Mouse (Mus musculus): Measurements from ENCODE around the gene Sh3bgrl2. TPM values are rescaled to one million over a fixed set of nuclear protein-coding genes. Genes with fewer than 3 reads are reported as not detected.

The Sh3bgrl2 gene
- polyA plus RNA-seq, 1 experiment: 8.6 TPM

DNA sequence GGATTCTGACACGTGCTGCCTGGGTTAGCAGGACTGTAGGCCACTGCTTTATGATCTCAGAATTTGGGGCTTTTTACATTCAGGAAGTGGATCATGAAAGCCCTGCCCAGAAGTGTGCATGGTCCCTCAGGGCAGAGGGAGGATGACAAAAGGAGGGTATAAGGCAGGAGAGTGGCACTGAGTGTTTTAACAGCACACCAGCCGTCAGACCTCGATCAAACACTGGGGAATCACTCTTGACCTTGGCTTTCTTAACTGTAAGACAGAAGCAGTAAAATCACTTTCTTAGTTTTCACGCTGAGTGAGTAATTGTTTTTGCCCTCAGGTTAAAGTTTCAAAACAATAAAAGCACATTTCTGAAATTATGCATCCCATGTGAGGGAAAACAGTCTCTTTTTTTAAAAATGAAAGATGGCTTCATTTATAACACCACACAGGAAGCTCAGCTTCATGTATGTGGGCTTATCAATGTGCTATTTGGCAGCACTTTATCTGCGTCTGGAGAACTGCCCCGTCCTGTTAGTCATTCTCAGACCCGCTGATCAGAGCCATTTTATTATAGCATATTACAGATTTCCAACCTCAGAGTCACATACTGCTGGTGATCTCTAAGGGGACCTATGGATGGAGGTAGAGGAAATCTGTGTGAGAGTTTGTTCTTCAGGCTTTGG lies 28.0 kb downstream of the Sh3bgrl2 start:
- TF ChIP-seq CTCF (IDR thresholded peaks at IDR 0.05; ENCODE audit: borderline replicate concordance, extremely low read depth, insufficient read depth, insufficient read length) (no peak), POLR2A (IDR thresholded peaks at IDR 0.05; ENCODE audit: borderline replicate concordance, extremely low read depth, insufficient read depth, insufficient read length, poor library complexity, severe bottlenecking) (no peak)
- DNase-seq (ENCODE audit: low read depth): no peak

DNA sequence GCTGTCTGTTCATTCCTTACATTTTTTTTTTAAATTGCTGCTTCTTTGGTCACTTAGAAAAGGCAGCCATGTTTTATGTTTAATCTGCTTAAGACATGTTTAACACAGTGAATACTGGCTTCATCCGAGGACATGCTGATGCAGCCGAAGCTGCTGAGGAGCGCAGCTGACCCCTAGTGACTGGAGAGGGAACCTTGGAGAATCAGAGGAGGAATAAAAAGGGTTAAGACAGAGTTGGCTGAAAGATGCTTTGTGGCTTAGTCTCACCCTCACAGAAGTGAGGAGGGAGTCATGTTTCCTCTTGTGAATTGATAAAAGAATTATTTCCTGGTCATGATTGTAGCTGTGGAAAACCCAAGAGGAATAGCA lies 28.5 kb downstream of the Sh3bgrl2 start:
- DNase-seq (ENCODE audit: low read depth): peak; percentile 88
- TF ChIP-seq CTCF (IDR thresholded peaks at IDR 0.05; ENCODE audit: borderline replicate concordance, extremely low read depth, insufficient read depth, insufficient read length): peak; percentile 76
- TF ChIP-seq POLR2A (IDR thresholded peaks at IDR 0.05; ENCODE audit: borderline replicate concordance, extremely low read depth, insufficient read depth, insufficient read length, poor library complexity, severe bottlenecking): no peak

DNA sequence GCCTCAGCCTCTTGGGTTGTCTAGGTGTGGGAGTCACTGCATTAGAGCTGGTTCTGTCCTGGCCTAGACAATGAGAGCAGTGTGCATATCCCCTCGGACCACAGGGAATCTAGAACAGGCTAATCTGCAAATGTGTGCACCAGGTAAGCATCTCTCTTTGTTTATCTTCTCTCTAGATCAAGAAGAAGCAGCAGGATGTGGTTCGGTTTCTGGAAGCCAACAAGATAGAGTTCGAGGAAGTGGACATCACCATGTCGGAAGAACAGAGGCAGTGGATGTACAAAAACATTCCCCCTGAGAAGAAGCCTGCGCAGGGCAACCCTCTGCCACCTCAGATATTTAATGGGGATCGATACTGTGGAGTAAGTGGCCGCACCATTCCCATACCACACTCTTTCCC lies 29.1 kb downstream of the Sh3bgrl2 start:
- DNase-seq (ENCODE audit: low read depth): no peak
- TF ChIP-seq POLR2A (IDR thresholded peaks at IDR 0.05; ENCODE audit: borderline replicate concordance, extremely low read depth, insufficient read depth, insufficient read length, poor library complexity, severe bottlenecking) (no peak), CTCF (IDR thresholded peaks at IDR 0.05; ENCODE audit: borderline replicate concordance, extremely low read depth, insufficient read depth, insufficient read length) (no peak)

DNA sequence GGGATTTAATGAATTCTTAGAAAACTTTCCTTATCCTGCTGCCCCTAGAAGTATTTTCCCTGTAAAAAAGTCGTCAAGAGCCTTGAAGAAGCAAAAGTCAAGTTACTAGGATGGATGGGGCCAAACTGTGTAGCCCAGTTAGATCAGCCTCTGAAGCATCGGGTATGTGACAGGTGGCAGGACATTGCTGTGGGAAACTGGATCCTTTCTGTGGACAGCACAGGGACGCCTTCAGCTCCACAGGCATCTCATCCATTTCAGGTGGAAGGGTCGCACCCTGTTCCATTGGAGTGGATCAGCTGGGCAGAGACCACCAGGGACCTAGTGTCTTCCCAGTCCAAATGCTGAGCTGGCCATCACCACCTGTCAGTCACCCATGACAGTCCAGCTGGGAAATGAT lies 30.9 kb downstream of the Sh3bgrl2 start:
- DNase-seq (ENCODE audit: low read depth): no peak
- TF ChIP-seq CTCF (IDR thresholded peaks at IDR 0.05; ENCODE audit: borderline replicate concordance, extremely low read depth, insufficient read depth, insufficient read length): no peak
- no peak for TF ChIP-seq POLR2A (IDR thresholded peaks at IDR 0.05; ENCODE audit: borderline replicate concordance, extremely low read depth, insufficient read depth, insufficient read length, poor library complexity, severe bottlenecking)

DNA sequence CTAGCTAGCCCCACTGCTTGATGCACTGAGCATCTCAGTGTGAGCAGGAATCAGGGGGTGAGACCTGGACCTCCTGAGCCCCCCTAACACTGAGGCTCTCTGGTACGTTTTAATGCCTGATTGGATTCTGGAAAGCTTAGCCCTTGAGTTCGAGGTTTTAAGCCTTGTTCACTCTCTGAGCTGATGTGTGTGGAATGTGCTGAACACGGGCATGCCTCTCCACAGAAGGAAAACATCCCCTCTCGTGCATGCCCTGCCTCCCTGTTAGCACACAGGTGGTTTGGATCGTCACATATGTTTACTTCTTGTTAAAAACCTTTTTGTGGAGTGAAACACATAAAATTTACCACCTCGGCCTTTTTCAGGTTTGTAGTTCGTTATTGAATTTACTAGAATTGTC lies 34.6 kb downstream of the Sh3bgrl2 start:
- TF ChIP-seq POLR2A (IDR thresholded peaks at IDR 0.05; ENCODE audit: borderline replicate concordance, extremely low read depth, insufficient read depth, insufficient read length, poor library complexity, severe bottlenecking) (no peak), CTCF (IDR thresholded peaks at IDR 0.05; ENCODE audit: borderline replicate concordance, extremely low read depth, insufficient read depth, insufficient read length) (no peak)
- no peak for DNase-seq (ENCODE audit: low read depth)

DNA sequence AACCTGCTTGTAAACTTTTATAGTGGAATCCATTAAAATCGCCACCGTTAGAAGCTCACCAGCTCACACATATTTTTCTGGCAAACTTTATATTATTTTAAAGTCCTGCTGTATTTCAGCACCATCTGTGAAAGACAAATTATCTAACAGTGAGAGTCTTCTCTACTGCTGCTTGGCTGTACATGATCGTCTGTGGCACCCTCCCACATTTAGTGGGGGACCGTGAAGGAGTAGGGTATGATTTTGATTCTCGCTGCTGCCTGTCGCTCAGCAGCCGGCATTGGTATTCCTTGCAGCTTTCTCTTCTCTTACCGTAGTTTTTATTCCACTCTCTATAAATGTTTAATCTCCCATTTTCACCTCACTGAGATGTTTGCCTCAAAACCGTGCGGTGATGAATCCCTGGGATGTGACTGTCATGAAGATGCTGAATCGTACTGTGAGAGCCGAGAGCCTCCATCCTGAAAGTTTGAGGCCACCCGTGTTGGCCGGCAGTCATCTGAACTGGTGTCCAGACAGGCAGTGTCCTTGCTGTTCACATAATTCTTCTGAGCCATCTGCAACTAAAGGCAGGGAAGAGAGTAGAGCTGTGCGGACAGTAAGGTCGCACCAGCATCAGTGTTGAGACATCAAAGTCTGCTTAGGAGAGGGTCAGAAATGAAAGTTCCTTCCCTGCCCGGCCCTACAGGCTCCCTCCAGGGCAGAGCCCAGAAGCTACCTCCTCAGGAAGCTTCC lies 38.4 kb downstream of the Sh3bgrl2 start:
- TF ChIP-seq POLR2A (IDR thresholded peaks at IDR 0.05; ENCODE audit: borderline replicate concordance, extremely low read depth, insufficient read depth, insufficient read length, poor library complexity, severe bottlenecking): no peak
- TF ChIP-seq CTCF (IDR thresholded peaks at IDR 0.05; ENCODE audit: borderline replicate concordance, extremely low read depth, insufficient read depth, insufficient read length): no peak
- DNase-seq (ENCODE audit: low read depth): no peak

DNA sequence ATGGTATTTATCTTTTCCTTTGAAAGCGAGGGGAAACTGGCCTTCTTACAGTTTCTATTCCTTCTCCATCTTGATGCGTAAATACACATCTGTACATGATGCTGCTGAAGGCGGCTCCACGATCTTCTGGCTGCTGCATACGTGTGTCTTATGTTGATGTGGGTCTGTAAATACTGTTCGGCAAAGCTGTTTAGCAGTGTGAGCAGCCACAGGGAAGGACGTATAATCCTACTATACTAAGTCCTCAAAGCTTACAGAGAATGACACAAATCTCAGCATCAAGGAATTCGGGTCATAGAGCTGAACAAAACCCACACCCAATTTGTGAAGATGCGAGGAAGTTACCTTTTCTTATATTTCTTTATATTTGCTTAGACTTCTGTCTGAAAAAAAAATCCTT lies 39.0 kb downstream of the Sh3bgrl2 start:
- DNase-seq (ENCODE audit: low read depth): no peak
- TF ChIP-seq POLR2A (IDR thresholded peaks at IDR 0.05; ENCODE audit: borderline replicate concordance, extremely low read depth, insufficient read depth, insufficient read length, poor library complexity, severe bottlenecking) (no peak), CTCF (IDR thresholded peaks at IDR 0.05; ENCODE audit: borderline replicate concordance, extremely low read depth, insufficient read depth, insufficient read length) (no peak)

DNA sequence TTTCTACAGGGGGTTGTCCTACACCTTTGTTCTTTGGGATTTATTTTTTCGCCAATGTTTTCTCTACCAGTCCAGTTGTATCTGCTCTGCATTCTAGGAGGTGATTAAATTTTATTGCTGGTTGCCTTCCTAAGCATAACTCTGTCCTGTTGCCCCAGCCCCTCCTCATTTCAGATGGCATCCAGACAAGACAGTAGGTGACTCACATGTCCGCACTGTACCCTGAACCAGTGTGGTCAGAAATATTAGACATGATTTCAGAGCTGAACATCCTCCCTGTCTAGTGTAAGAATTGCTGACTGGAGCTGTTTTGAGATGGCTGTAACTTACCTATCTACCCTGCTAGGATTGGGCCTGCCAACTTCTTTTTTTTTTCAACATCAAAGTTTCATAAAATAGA lies 40.9 kb downstream of the Sh3bgrl2 start:
- no peak for TF ChIP-seq CTCF (IDR thresholded peaks at IDR 0.05; ENCODE audit: borderline replicate concordance, extremely low read depth, insufficient read depth, insufficient read length)
- no peak for TF ChIP-seq POLR2A (IDR thresholded peaks at IDR 0.05; ENCODE audit: borderline replicate concordance, extremely low read depth, insufficient read depth, insufficient read length, poor library complexity, severe bottlenecking)
- DNase-seq (ENCODE audit: low read depth): no peak

DNA sequence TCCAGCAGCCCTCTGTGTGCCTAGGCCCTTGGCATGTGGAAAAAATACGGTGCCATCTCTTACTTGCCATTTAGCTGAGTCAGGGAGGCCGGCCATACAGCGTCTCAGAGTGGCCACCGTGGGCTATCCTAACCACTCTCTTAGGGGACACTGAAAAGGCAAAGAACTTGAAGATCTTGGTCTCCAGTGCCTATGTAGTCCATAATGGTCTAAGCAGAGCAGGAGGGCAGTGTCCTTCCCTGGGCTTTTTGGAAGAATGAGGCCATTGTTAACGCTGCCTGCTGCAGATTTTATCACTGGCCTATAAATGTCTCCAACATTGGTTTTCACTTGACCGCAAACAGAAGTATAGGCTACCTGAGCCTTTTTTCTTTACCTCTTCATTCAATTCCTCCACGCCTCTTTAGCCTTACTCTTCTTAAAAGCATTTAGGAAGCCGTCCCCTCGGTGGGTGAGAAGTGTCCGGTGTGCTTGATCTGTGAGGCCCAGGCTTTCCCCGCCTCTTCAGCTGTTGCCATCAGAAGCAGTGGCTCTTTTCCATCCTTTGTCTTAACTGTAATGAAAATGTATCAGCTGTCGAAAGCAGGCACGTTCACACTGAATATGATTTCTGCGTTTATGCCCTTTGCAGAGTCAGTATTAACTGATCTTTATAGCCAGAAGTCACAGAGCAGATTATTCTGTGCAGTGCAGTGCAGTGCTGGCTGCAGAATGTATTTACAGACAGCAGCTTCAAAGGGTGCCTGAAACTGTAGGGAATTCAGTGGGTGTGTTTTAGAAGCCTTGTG lies 41.7 kb downstream of the Sh3bgrl2 start:
- peak; percentile 71 for DNase-seq (ENCODE audit: low read depth)
- TF ChIP-seq CTCF (IDR thresholded peaks at IDR 0.05; ENCODE audit: borderline replicate concordance, extremely low read depth, insufficient read depth, insufficient read length) (no peak), POLR2A (IDR thresholded peaks at IDR 0.05; ENCODE audit: borderline replicate concordance, extremely low read depth, insufficient read depth, insufficient read length, poor library complexity, severe bottlenecking) (no peak)

DNA sequence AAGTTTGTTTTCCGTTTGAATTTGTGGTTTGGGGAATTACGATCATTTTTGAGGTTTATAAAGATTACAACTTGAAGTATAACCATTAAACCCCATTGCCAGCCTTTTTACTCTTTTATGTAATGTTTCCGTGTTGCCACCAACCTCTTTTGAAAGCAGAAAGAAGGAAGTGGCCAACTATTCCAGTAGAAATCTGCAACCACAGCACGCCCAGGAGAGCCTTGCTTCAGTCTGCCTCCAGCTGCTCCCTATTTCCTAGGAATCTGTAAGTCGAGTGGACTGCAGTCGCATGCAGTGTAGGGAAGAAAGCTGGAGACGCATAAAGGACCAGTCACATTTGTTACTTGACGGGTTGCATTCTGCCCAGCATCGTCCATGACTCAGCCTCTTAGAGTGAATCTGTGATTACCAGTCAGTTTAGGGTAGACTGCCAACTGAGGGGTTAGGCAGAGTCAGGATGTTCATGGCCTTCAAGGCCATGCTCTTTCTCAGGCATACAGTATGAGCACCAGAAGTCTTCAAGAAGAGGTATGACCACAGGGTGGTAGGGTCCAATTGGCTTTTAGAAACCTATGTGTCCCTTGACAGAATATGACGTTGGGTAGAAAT lies 43.8 kb downstream of the Sh3bgrl2 start:
- DNase-seq (ENCODE audit: low read depth): no peak
- TF ChIP-seq POLR2A (IDR thresholded peaks at IDR 0.05; ENCODE audit: borderline replicate concordance, extremely low read depth, insufficient read depth, insufficient read length, poor library complexity, severe bottlenecking) (no peak), CTCF (IDR thresholded peaks at IDR 0.05; ENCODE audit: borderline replicate concordance, extremely low read depth, insufficient read depth, insufficient read length) (no peak)

DNA sequence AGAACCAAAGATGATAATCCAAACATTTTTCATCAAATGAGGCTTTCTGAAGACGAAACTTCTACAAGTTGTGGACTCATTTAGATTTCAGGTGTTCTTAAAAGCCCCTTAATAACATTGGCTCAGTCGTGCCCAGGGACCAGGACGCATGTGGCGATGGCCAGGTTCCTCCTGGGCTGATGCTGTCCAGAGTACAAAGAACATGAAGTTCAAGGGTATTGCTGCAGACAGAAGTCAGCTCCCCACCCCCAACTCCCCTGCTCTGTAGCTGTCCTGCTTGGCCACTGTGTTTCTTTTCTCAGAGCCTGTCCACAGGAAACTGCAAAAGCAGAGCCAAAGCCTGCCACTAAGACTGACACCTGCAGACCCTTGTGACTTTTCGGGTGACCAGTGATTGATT lies 45.7 kb downstream of the Sh3bgrl2 start:
- DNase-seq (ENCODE audit: low read depth): no peak
- no peak for TF ChIP-seq CTCF (IDR thresholded peaks at IDR 0.05; ENCODE audit: borderline replicate concordance, extremely low read depth, insufficient read depth, insufficient read length)
- TF ChIP-seq POLR2A (IDR thresholded peaks at IDR 0.05; ENCODE audit: borderline replicate concordance, extremely low read depth, insufficient read depth, insufficient read length, poor library complexity, severe bottlenecking): no peak
